Mouse (Mus musculus): ENCODE results near the gene Med13l. TPM values are rescaled to one million over a fixed set of nuclear protein-coding genes. Genes with fewer than 3 reads are reported as not detected.

Gene Med13l
- total RNA-seq, 2 experiments from 2014 or later = 25.1 to 25.6 TPM

- DNase-seq (ENCODE audit: low spot score) = no peak
Measured at GRCm38 (mm10) chr5:118725425-118725824, 164.9 kb downstream of the Med13l start.

DNA sequence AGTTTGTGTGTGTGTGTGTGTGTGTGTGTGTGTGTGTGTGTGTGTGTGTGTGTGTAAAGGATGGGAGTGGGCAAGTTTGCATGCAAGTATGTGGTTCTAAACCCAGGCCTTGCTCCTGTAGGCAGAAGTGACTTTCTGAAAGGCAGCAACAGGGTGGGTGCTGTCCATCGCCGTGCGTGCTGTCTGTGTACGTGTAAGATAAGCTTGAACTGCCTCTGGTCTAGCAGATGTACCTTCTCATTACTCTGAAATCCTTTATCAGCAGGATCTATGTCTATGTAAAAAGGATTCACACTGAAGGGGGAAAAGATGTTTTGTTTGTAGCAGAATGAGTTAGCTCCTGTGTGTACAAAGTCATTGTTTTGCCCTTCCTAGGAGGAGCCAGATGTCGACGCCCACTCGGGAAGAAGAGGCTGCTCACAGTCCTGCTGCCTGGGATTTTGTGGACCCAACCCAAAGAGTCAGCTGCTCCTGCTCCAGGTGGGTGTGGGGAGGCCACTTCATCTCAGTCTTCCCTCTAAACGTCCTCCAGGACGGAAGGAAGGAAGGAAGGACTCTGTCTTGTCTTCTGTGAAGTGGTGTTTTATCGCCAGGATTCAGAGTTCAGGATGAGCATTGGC, 165.5 kb downstream of the Med13l start:
- DNase-seq (ENCODE audit: low spot score) = no peak

- peak; percentile 40 for DNase-seq (ENCODE audit: low spot score)
Measured at GRCm38 (mm10) chr5:118727336-118727735, 166.9 kb downstream of the Med13l start.

- DNase-seq (ENCODE audit: low spot score) = no peak
Measured at GRCm38 (mm10) chr5:118732221-118732620, 171.7 kb downstream of the Med13l start.

GRCm38 (mm10) chr5:118732651-118733050, 172.2 kb downstream of the Med13l start:
- DNase-seq (ENCODE audit: low spot score) = no peak

- peak; percentile 87 for DNase-seq (ENCODE audit: low spot score)
Measured at GRCm38 (mm10) chr5:118733566-118733965, 173.1 kb downstream of the Med13l start.

DNA sequence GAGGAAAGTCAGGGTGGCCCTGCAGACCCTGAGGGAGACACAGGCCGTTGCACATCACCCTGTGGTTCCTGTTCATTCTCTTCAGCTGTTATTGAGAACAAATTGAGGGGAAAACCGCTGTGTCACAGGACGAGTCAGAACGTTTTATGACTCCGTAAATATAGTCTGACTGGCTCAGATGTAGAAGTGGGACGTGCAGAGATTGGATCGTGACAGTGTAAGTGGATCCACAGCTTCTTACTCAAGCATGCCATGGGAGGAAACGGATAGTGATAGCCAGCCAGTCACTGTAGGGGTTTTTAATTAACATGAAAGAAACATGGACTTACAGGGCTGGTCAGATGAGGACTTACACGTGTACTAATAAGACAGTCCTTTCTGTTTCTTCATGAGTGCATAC, 174.0 kb downstream of the Med13l start:
- peak; percentile 60 for DNase-seq (ENCODE audit: low spot score)

DNA sequence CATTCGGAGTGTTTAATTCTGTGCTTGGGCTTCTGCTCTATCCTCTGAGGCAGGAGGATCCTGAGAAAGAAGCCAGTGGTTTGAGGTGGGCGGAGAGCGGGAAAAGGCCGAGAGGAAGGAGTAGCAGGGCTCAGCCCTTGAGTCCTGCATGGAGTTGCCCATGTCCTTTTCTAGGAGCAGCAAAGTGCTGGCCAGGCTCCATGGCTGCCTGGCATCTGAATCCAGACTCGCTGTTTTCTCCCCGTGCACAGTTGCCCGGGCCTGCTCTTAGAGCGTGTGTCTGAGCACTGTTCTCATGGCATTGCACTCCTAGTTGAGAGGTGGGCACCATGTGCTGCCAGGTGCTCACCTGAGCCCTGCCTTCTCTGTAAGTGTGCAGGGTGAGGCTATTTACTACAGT, 175.3 kb downstream of the Med13l start:
- peak; percentile 30 for DNase-seq (ENCODE audit: low spot score)

GRCm38 (mm10) chr5:118737548-118737947, 177.1 kb downstream of the Med13l start:
- DNase-seq (ENCODE audit: low spot score) = peak; percentile 68

GRCm38 (mm10) chr5:118743067-118743466, 182.6 kb downstream of the Med13l start:
- no peak for DNase-seq (ENCODE audit: low spot score)

DNA sequence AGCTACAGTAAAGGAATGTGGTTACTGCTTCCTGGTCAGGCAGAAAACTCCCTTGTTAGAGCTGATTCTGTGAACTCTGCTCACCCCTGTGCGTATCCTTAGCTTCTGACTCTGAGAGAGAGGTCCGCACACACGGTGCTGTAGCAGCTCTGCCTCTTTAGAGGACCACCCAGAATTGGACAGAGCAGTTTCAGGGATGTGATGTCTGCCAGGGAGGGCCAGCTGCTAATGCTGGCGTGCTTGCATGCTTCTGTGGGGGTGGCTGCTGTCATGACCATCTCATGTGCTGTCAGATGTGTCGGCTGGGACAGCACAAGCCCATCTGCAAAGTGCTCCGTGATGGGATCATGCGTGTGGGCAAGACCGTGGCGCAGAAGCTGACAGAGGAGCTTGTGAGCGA, 186.5 kb downstream of the Med13l start:
- no peak for DNase-seq (ENCODE audit: low spot score)

- no peak for DNase-seq (ENCODE audit: low spot score)
Measured at GRCm38 (mm10) chr5:118751446-118752179, 191.1 kb downstream of the Med13l start.

GRCm38 (mm10) chr5:118752868-118753267, 192.4 kb downstream of the Med13l start:
- DNase-seq (ENCODE audit: low spot score) = no peak

DNA sequence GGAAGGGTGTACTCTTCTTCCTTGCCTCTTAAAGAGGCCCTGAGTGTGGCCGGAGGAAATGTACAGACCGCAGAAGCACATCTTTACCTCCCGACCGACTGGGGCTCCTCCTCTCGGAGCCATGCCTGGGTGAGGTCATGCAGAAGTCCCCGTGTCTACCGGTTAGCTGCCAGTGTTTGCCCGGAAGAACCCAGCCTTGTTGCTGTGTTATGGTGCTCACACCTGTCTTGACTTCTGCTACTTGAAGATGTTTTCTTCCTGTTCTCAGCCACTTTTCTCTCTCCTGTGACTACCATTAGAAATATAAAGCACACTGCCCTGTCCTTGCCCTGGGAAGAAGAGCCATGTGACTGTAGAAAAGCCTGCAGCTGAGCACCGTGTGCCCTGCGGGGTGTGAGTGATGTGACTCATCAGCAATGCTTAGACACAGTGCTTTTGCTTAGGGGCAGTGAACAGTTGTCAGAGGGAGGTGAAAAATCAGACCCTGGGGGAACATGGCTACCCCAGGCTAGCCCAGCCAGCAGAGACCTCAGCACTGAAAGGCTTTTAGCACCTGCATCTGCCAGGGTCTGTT, 193.1 kb downstream of the Med13l start:
- no peak for DNase-seq (ENCODE audit: low spot score)

GRCm38 (mm10) chr5:118754191-118754759, 193.8 kb downstream of the Med13l start:
- no peak for DNase-seq (ENCODE audit: low spot score)

DNA sequence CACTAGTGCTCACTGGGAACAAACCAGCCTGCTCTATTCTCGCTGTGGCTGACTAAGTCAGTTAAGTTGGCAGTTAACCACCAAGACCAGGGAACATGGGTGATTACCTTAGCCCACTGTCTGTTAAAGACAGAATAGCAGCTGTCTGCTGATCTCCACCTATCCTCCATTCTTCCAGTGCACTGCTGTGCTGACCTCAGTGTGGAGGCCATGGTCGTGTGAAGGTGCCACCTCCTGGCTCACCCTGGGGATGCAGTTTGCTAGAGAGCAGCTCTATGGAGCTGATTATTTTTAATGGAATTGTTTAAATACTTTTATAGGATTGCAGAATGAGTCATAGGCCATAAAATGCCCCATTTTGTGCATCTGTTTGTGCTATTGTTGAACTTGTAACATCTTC, 195.6 kb downstream of the Med13l start:
- DNase-seq (ENCODE audit: low spot score) = no peak

- no peak for DNase-seq (ENCODE audit: low spot score)
Measured at GRCm38 (mm10) chr5:118757396-118758301, 197.2 kb downstream of the Med13l start.

DNA sequence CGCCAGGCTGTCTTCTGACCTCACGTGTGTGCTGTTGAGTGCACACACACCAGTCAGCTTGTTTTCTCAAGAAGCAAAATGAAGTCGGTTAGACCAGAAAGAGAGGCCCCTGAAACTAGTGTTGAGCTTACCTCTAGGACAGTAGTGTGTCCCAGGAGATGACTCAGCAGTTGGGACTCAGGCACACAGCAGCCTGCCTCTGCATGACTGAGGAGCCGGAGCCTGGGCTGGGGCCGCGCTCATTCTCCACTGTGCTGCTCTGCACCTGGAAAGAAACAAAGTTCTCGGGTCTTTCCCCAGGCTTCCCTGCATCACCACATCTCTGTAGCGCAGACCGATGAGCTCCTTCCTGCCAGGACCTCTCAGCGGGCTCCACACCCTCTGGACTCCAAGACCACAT, 200.5 kb downstream of the Med13l start:
- DNase-seq (ENCODE audit: low spot score) = no peak

DNA sequence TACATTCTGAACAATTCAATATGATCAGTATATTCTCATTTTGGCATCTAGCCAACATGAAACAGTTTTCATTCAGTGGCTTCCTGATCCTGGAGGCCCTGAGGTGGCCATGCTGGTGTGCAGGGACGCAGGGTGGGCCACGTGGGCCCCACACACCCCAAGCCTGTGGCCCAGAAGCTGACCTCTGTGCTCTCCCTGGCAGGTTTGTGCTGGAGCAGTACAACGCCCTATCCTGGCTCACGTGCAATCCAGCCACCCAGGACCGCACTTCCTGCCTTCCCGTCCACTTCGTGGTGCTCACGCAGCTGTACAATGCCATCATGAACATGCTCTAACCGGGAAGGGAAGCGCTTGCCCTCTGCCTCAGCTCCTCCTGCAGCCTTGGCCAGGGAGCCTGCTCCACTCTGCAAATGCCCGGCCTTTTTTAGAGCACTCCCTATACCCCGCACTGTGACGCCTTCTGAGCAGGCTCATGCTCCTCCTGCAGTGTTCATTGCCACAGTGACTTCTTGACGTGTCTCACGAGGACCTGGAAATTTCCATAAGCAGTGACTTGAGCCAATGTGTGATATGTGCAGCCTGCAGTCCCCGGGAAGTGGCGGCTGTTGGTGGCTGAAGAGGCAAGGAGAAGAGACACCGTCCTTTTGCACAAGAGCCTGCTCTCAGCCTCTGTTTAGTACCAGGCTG, 202.2 kb downstream of the Med13l start:
- DNase-seq (ENCODE audit: low spot score) = no peak

GRCm38 (mm10) chr5:118763353-118763752, 202.9 kb downstream of the Med13l start:
- peak; percentile 23 for DNase-seq (ENCODE audit: low spot score)

GRCm38 (mm10) chr5:118769143-118769542, 208.7 kb downstream of the Med13l start:
- DNase-seq (ENCODE audit: low spot score) = no peak
